Mouse (Mus musculus): ENCODE data around the gene Mlf1. TPM values are rescaled to one million over a fixed set of nuclear protein-coding genes. Genes with fewer than 3 reads are reported as not detected.

The Mlf1 gene
- polyA plus RNA-seq (2012; rRNA removed), result 1.4 and 1.9 TPM in 2 replicates

- no peak for TF ChIP-seq POLR2A (IDR thresholded peaks at IDR 0.05; ENCODE audit: extremely low read depth, insufficient read depth, low read length)
- no peak for TF ChIP-seq CTCF (IDR thresholded peaks at IDR 0.05; ENCODE audit: extremely low read depth, insufficient read depth, low read length)
- Histone ChIP-seq H3K4me1 (ENCODE audit: control insufficient read depth, insufficient read depth, low read length) (no peaks in the 10 kb centered on the region), H3K27ac (ENCODE audit: insufficient read depth, low read length) (no peak within 1 kb of the TSS), H3K4me3 (ENCODE audit: insufficient read depth, low read length) (peak within 1 kb of the TSS; percentile 30)
These were observed at the start of gene Mlf1 for GRCm38 (mm10) chr3:67373872-67374271. Mlf1 (plus strand) TSS chr3:67374097.

GRCm38 (mm10) chr3:67339558-67339957 is 34.3 kb upstream of the Mlf1 start:
- H3K27ac ChIP-seq (ENCODE audit: insufficient read depth, low read length), result no peak overlapping the region
- no peak overlapping the region for H3K4me3 ChIP-seq (ENCODE audit: insufficient read depth, low read length)
- no peaks in the 10 kb centered on the region for H3K4me1 ChIP-seq (ENCODE audit: control insufficient read depth, insufficient read depth, low read length)
- TF ChIP-seq CTCF (IDR thresholded peaks at IDR 0.05; ENCODE audit: extremely low read depth, insufficient read depth, low read length) (no peak), POLR2A (IDR thresholded peaks at IDR 0.05; ENCODE audit: extremely low read depth, insufficient read depth, low read length) (no peak)

GRCm38 (mm10) chr3:67340921-67341320 is 33.0 kb upstream of the Mlf1 start:
- H3K4me1 ChIP-seq (ENCODE audit: control insufficient read depth, insufficient read depth, low read length), result no peaks in the 10 kb centered on the region
- H3K27ac ChIP-seq (ENCODE audit: insufficient read depth, low read length), result no peak overlapping the region
- TF ChIP-seq CTCF (IDR thresholded peaks at IDR 0.05; ENCODE audit: extremely low read depth, insufficient read depth, low read length), result no peak
- no peak for TF ChIP-seq POLR2A (IDR thresholded peaks at IDR 0.05; ENCODE audit: extremely low read depth, insufficient read depth, low read length)
- H3K4me3 ChIP-seq (ENCODE audit: insufficient read depth, low read length), result no peak overlapping the region

GRCm38 (mm10) chr3:67343004-67343662 is 30.8 kb upstream of the Mlf1 start:
- Histone ChIP-seq H3K4me3 (ENCODE audit: insufficient read depth, low read length) (no peak overlapping the region), H3K27ac (ENCODE audit: insufficient read depth, low read length) (no peak overlapping the region), H3K4me1 (ENCODE audit: control insufficient read depth, insufficient read depth, low read length) (no peaks in the 10 kb centered on the region)
- peak; percentile 34 for TF ChIP-seq CTCF (IDR thresholded peaks at IDR 0.05; ENCODE audit: extremely low read depth, insufficient read depth, low read length)
- no peak for TF ChIP-seq POLR2A (IDR thresholded peaks at IDR 0.05; ENCODE audit: extremely low read depth, insufficient read depth, low read length)

GRCm38 (mm10) chr3:67344599-67344998 is 29.3 kb upstream of the Mlf1 start:
- H3K4me3 ChIP-seq (ENCODE audit: insufficient read depth, low read length), result no peak overlapping the region
- peak; percentile 80 for TF ChIP-seq CTCF (IDR thresholded peaks at IDR 0.05; ENCODE audit: extremely low read depth, insufficient read depth, low read length)
- no peak for TF ChIP-seq POLR2A (IDR thresholded peaks at IDR 0.05; ENCODE audit: extremely low read depth, insufficient read depth, low read length)
- H3K4me1 ChIP-seq (ENCODE audit: control insufficient read depth, insufficient read depth, low read length), result no peaks in the 10 kb centered on the region
- H3K27ac ChIP-seq (ENCODE audit: insufficient read depth, low read length), result no peak overlapping the region

- TF ChIP-seq CTCF (IDR thresholded peaks at IDR 0.05; ENCODE audit: extremely low read depth, insufficient read depth, low read length), result no peak
- TF ChIP-seq POLR2A (IDR thresholded peaks at IDR 0.05; ENCODE audit: extremely low read depth, insufficient read depth, low read length), result no peak
- Histone ChIP-seq H3K27ac (ENCODE audit: insufficient read depth, low read length) (no peak overlapping the region), H3K4me1 (ENCODE audit: control insufficient read depth, insufficient read depth, low read length) (no peaks in the 10 kb centered on the region), H3K4me3 (ENCODE audit: insufficient read depth, low read length) (no peak overlapping the region)
These were observed 27.2 kb upstream of the Mlf1 start for GRCm38 (mm10) chr3:67346674-67347073.

- Histone ChIP-seq H3K4me1 (ENCODE audit: control insufficient read depth, insufficient read depth, low read length) (no peaks in the 10 kb centered on the region), H3K27ac (ENCODE audit: insufficient read depth, low read length) (no peak overlapping the region), H3K4me3 (ENCODE audit: insufficient read depth, low read length) (no peak overlapping the region)
- TF ChIP-seq POLR2A (IDR thresholded peaks at IDR 0.05; ENCODE audit: extremely low read depth, insufficient read depth, low read length) (no peak), CTCF (IDR thresholded peaks at IDR 0.05; ENCODE audit: extremely low read depth, insufficient read depth, low read length) (no peak)
These were observed 22.3 kb upstream of the Mlf1 start for GRCm38 (mm10) chr3:67351406-67352127.

GRCm38 (mm10) chr3:67352128-67352762 is 21.7 kb upstream of the Mlf1 start:
- no peaks in the 10 kb centered on the region for H3K4me1 ChIP-seq (ENCODE audit: control insufficient read depth, insufficient read depth, low read length)
- TF ChIP-seq POLR2A (IDR thresholded peaks at IDR 0.05; ENCODE audit: extremely low read depth, insufficient read depth, low read length) (no peak), CTCF (IDR thresholded peaks at IDR 0.05; ENCODE audit: extremely low read depth, insufficient read depth, low read length) (peak; percentile 78)
- no peak overlapping the region for H3K4me3 ChIP-seq (ENCODE audit: insufficient read depth, low read length)
- H3K27ac ChIP-seq (ENCODE audit: insufficient read depth, low read length), result no peak overlapping the region

GRCm38 (mm10) chr3:67352763-67353149 is 21.1 kb upstream of the Mlf1 start:
- TF ChIP-seq POLR2A (IDR thresholded peaks at IDR 0.05; ENCODE audit: extremely low read depth, insufficient read depth, low read length) (no peak), CTCF (IDR thresholded peaks at IDR 0.05; ENCODE audit: extremely low read depth, insufficient read depth, low read length) (no peak)
- Histone ChIP-seq H3K27ac (ENCODE audit: insufficient read depth, low read length) (no peak overlapping the region), H3K4me3 (ENCODE audit: insufficient read depth, low read length) (no peak overlapping the region), H3K4me1 (ENCODE audit: control insufficient read depth, insufficient read depth, low read length) (no peaks in the 10 kb centered on the region)

Measured in cortical plate, adult 2 months (tissue).